Mouse (Mus musculus) kidney, adult 2 months (tissue): ENCODE results near the gene Fam78a.

Source experiments
- CTCF ChIP-seq: fragments of 200-500 bp; conservative IDR thresholded peaks from 2 replicates; pipeline ENCODE4 v1.5.1; 2011; ENCODE audit warnings: low read depth, mild to moderate bottlenecking, control low read depth, low read length, moderate library complexity, mixed read lengths; ENCODE audit not compliant: insufficient read depth, insufficient read length
- POLR2A ChIP-seq: fragments of 200-500 bp; IDR thresholded peaks from one replicate; pipeline ENCODE4 v1.6.1; 2011; ENCODE audit warnings: low read depth, low read length, control low read depth

DNA sequence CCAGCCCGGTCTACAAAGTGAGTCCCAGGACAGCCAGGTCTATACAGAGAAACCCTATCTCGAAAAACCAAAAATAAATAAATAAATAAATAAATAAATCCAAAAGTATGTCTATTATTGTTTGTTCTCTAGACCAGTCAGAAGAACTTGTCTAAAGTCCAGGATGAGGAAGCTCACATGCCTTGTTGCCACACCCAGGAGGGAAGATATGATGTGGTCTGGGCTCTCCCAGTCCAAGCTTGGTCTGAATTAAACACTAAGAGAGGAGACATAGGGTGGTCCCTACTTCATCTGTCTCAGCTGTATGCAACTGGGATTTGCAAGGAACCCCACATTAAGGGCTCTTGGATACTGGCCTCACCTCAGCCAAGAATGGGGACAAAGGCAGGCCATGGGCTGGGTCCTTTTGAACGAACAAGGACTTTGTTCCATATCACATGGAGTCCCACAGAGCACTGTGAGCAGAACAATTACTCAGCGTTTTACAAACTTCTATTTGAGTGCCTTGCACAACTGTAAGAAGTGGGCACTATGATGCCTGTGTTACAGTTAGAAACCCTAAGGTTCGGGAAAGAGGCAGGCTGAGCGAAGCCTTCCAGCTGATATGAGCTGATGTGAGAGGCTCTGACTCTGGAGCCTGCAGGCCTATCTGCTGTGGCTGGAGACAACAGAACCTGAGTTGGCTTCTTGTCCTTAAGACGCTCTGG, 9.5 kb upstream of the Fam78a start:
- TF ChIP-seq CTCF (no peak), POLR2A (no peak)
